Mouse (Mus musculus): ENCODE results near the gene Med12l. TPM values are rescaled to one million over a fixed set of nuclear protein-coding genes. Genes with fewer than 3 reads are reported as not detected.

The Med12l gene
- polyA plus RNA-seq, 1 experiment, result 0.01 TPM

DNA sequence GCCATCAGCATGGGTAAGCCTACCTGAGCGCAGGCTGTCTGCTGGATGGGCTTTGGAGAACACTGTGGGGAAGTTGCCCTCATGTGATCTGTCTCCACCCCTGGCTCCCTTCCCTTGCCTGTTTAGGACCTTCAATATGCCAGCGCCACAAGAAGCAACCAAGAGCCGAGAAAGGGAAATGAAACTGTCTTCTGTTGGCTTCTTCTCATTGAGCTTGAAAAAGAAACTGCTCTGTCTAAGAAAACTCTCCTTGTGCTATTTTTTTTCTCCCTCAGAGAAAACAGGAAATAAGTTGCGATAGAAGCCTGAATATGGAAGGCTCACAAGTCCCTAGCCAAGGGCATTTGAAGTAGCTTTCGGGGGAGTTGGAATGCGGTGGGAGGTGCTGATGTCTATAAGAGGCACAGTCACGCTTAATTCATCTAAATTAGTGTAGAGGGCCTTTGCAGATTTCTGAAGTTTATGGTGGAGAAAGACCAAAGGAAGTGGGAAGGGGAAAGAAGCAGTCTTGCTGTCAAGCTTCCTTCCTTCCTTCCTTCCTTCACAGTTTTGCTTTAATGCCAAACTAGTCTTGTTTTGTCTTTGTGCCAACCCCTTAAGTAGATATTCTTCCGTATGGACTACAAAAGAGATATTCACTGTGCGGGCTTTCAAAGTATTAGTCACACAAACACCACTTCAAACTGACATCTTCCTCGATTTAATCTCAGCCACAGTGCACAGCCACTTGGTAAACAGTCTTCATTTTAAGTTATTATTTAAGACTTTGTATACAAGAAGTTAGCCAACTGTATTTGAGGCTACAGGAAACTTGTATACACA lies 223.3 kb downstream of the Med12l start:
- peak overlapping the region; percentile 45 for H3K4me2 ChIP-seq (ENCODE audit: low read depth)

DNA sequence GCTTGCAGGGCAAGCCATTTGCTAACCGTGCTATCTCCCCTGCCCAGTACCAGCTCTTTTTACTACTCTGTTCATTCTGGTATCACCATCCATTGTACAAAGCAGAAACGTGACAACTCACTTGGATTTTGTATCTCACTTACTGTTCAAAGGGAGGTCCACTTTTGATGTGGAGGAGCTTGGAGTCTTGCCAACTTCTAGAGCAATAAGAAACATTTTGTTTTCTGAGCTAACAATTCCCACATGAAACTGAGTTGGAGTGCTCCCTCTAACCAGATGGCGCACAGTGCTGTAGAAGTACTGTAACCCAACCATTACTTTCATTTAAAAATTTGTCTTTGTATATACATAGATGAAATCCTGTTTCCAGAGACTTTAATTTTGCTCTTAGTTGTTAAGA lies 225.3 kb downstream of the Med12l start:
- Histone ChIP-seq H3K4me3 (no peak overlapping the region), H3K4me2 (ENCODE audit: low read depth) (no peak overlapping the region), H3K27me3 (ENCODE audit: control insufficient read depth, insufficient read depth, insufficient read length) (no peaks in the 10 kb centered on the region), H3K79me2 (ENCODE audit: control insufficient read depth, insufficient read depth) (no peaks in the 10 kb centered on the region), H3ac (ENCODE audit: control insufficient read depth, insufficient read length) (no peak overlapping the region), H3K36me3 (ENCODE audit: control insufficient read depth, insufficient read depth) (no peaks in the 10 kb centered on the region)
- no peak for TF ChIP-seq TCF3 (IDR thresholded peaks at IDR 0.05; ENCODE audit: insufficient read length, low read depth)
- no peak for TF ChIP-seq MAX (IDR thresholded peaks at IDR 0.05; ENCODE audit: low read depth)
- TF ChIP-seq USF1 (IDR thresholded peaks at IDR 0.05; ENCODE audit: low read depth), result no peak
- TF ChIP-seq TCF12 (IDR thresholded peaks at IDR 0.05; ENCODE audit: insufficient read depth, poor library complexity, severe bottlenecking), result no peak
- TF ChIP-seq POLR2A (IDR thresholded peaks at IDR 0.05; ENCODE audit: insufficient read length, low read depth), result no peak
- no peak for TF ChIP-seq CEBPB (IDR thresholded peaks at IDR 0.05; ENCODE audit: insufficient read depth, poor library complexity, severe bottlenecking)
- TF ChIP-seq SRF (IDR thresholded peaks at IDR 0.05; ENCODE audit: control insufficient read depth, insufficient read length, low read depth), result no peak
- no peak for TF ChIP-seq E2F4 (IDR thresholded peaks at IDR 0.05; ENCODE audit: insufficient read depth)
- no peak for TF ChIP-seq REST (IDR thresholded peaks at IDR 0.05; ENCODE audit: insufficient read depth, insufficient read length)

More for the DNA sequence above, 223.3 kb downstream of the Med12l start:
- Histone ChIP-seq H3K79me2 (ENCODE audit: control insufficient read depth, insufficient read depth) (no peaks in the 10 kb centered on the region), H3ac (ENCODE audit: control insufficient read depth, insufficient read length) (no peak overlapping the region), H3K27me3 (ENCODE audit: control insufficient read depth, insufficient read depth, insufficient read length) (no peaks in the 10 kb centered on the region), H3K4me3 (no peak overlapping the region), H3K36me3 (ENCODE audit: control insufficient read depth, insufficient read depth) (no peaks in the 10 kb centered on the region)
- TF ChIP-seq REST (IDR thresholded peaks at IDR 0.05; ENCODE audit: insufficient read depth, insufficient read length) (no peak), E2F4 (IDR thresholded peaks at IDR 0.05; ENCODE audit: insufficient read depth) (no peak), POLR2AphosphoS2 (IDR thresholded peaks at IDR 0.05; ENCODE audit: insufficient read length, low read depth) (no peak), USF1 (IDR thresholded peaks at IDR 0.05; ENCODE audit: low read depth) (no peak), CEBPB (IDR thresholded peaks at IDR 0.05; ENCODE audit: insufficient read depth, poor library complexity, severe bottlenecking) (no peak)

DNA sequence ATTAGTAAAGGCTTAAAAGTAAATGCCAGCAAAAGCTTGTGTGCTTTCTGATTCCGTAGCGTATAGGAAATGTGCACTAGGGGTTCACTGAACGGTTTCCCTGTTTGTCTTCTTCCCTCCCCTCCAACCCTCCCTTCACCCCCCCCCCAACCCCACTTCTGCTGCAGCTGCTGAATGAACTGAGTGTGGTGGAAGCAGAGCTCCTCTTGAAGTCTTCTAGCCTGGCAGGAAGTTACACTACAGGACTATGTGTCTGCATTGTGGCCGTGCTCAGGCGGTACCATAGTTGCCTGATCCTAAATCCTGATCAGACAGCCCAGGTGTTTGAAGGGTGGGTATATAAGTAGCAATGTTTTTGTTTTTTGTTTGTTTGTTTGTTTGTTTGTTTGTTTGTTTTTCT lies 229.3 kb downstream of the Med12l start:
- TF ChIP-seq MYOG (IDR thresholded peaks at IDR 0.05; ENCODE audit: control insufficient read depth in 1 of 3, insufficient read depth in 1 of 3, insufficient read length in 2 of 3, low read depth in 2 of 3) (no peak), CEBPB (IDR thresholded peaks at IDR 0.05; ENCODE audit: insufficient read depth, poor library complexity, severe bottlenecking) (no peak), REST (IDR thresholded peaks at IDR 0.05; ENCODE audit: insufficient read depth, insufficient read length) (no peak), USF1 (IDR thresholded peaks at IDR 0.05; ENCODE audit: low read depth) (no peak), E2F4 (IDR thresholded peaks at IDR 0.05; ENCODE audit: insufficient read depth) (no peak), MAX (IDR thresholded peaks at IDR 0.05; ENCODE audit: low read depth) (no peak), TCF12 (IDR thresholded peaks at IDR 0.05; ENCODE audit: insufficient read depth, poor library complexity, severe bottlenecking) (no peak), MYOD1 (IDR thresholded peaks at IDR 0.05; ENCODE audit: control insufficient read depth in 1 of 3, insufficient read length in 2 of 3, low read depth in 2 of 3) (no peak), SRF (IDR thresholded peaks at IDR 0.05; ENCODE audit: control insufficient read depth, insufficient read length, low read depth) (no peak), POLR2AphosphoS2 (IDR thresholded peaks at IDR 0.05; ENCODE audit: insufficient read length, low read depth) (no peak), TCF3 (IDR thresholded peaks at IDR 0.05; ENCODE audit: insufficient read length, low read depth) (no peak), POLR2A (IDR thresholded peaks at IDR 0.05; ENCODE audit: insufficient read length, low read depth) (no peak)
- H3K79me2 ChIP-seq (ENCODE audit: control insufficient read depth, insufficient read depth), result no peaks in the 10 kb centered on the region
- H3K4me2 ChIP-seq (ENCODE audit: low read depth), result no peak overlapping the region
- no peak overlapping the region for H3K4me3 ChIP-seq
- no peak overlapping the region for H3ac ChIP-seq (ENCODE audit: control insufficient read depth, insufficient read length)
- no peaks in the 10 kb centered on the region for H3K27me3 ChIP-seq (ENCODE audit: control insufficient read depth, insufficient read depth, insufficient read length)
- no peaks in the 10 kb centered on the region for H3K36me3 ChIP-seq (ENCODE audit: control insufficient read depth, insufficient read depth)

DNA sequence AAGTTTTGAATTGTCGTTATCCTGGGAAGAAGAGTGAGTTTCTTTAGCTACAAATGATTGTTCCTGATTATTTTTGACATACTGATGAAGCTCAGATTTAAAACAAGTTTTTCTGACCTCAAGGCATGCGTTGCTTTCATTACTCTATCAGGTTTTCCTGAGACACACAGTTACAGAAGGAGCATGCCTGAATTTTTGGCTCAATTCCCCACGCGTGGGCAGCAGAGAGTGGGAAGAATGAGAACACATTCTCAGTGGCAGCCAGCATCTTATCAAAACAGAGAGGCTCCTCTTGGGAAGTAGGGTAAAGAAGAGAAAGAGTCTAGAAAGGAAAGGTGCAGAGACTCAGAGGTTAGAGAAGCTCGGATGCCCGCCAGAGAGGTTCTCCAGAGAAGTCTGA lies 237.8 kb downstream of the Med12l start:
- Histone ChIP-seq H3ac (ENCODE audit: control insufficient read depth, insufficient read length) (no peak overlapping the region), H3K27me3 (ENCODE audit: control insufficient read depth, insufficient read depth, insufficient read length) (no peaks in the 10 kb centered on the region), H3K79me2 (ENCODE audit: control insufficient read depth, insufficient read depth) (no peaks in the 10 kb centered on the region), H3K4me2 (ENCODE audit: low read depth) (no peak overlapping the region), H3K4me3 (no peak overlapping the region), H3K36me3 (ENCODE audit: control insufficient read depth, insufficient read depth) (no peaks in the 10 kb centered on the region)
- TF ChIP-seq REST (IDR thresholded peaks at IDR 0.05; ENCODE audit: insufficient read depth, insufficient read length) (no peak), USF1 (IDR thresholded peaks at IDR 0.05; ENCODE audit: low read depth) (no peak), MYOD1 (IDR thresholded peaks at IDR 0.05; ENCODE audit: control insufficient read depth in 1 of 3, insufficient read length in 2 of 3, low read depth in 2 of 3) (no peak), SRF (IDR thresholded peaks at IDR 0.05; ENCODE audit: control insufficient read depth, insufficient read length, low read depth) (no peak), TCF3 (IDR thresholded peaks at IDR 0.05; ENCODE audit: insufficient read length, low read depth) (no peak), CEBPB (IDR thresholded peaks at IDR 0.05; ENCODE audit: insufficient read depth, poor library complexity, severe bottlenecking) (no peak), MAX (IDR thresholded peaks at IDR 0.05; ENCODE audit: low read depth) (no peak), POLR2AphosphoS2 (IDR thresholded peaks at IDR 0.05; ENCODE audit: insufficient read length, low read depth) (no peak), POLR2A (IDR thresholded peaks at IDR 0.05; ENCODE audit: insufficient read length, low read depth) (no peak), MYOG (IDR thresholded peaks at IDR 0.05; ENCODE audit: control insufficient read depth in 1 of 3, insufficient read depth in 1 of 3, insufficient read length in 2 of 3, low read depth in 2 of 3) (no peak), E2F4 (IDR thresholded peaks at IDR 0.05; ENCODE audit: insufficient read depth) (no peak), TCF12 (IDR thresholded peaks at IDR 0.05; ENCODE audit: insufficient read depth, poor library complexity, severe bottlenecking) (no peak)
